Mouse (Mus musculus) embryonic facial prominence, embryonic 15.5 days (tissue): ENCODE results near the gene Gm13083. TPM values are rescaled to one million over a fixed set of nuclear protein-coding genes. Genes with fewer than 3 reads are reported as not detected.
"Not testable (repeated sequence)": the region's sequence is repeated elsewhere in the genome, so short reads cannot be mapped to it uniquely, and the experiment has no call there.

Experiments used
- ATAC-seq: fragments of 200-750 bp; cut with Nextera tagmentation; 2 replicates; pipeline ENCODE4 v1.8.0; 2017; ENCODE audit warnings: low read depth, moderate TSS enrichment; ENCODE audit not compliant: insufficient number of reproducible peaks, low FRiP score, low TSS enrichment
- H3K27ac ChIP-seq: fragments of 300-500 bp; sonication (generic); replicated peaks from 2 replicates; pipeline ENCODE4 v1.5.1; 2015; ENCODE audit warnings: mild to moderate bottlenecking, inconsistent platforms
- H3K27me3 ChIP-seq: fragments of 300-500 bp; sonication (generic); 2 replicates; pipeline ENCODE4 v1.6.1; 2015; ENCODE audit warnings: inconsistent platforms
- H3K36me3 ChIP-seq: fragments of 300-500 bp; sonication (generic); 2 replicates; pipeline ENCODE4 v1.6.1; 2015; ENCODE audit warnings: mild to moderate bottlenecking, inconsistent platforms
- H3K4me1 ChIP-seq: fragments of 300-500 bp; sonication (generic); 2 replicates; pipeline ENCODE4 v1.6.1; 2015; ENCODE audit warnings: inconsistent platforms
- H3K4me2 ChIP-seq: fragments of 300-500 bp; sonication (generic); replicated peaks from 2 replicates; pipeline ENCODE4 v1.6.1; 2015; ENCODE audit warnings: mild to moderate bottlenecking, inconsistent platforms
- H3K4me3 ChIP-seq: fragments of 300-500 bp; sonication (generic); replicated peaks from 2 replicates; pipeline ENCODE4 v1.5.1; 2015; ENCODE audit warnings: mild to moderate bottlenecking, inconsistent platforms
- H3K9ac ChIP-seq: fragments of 300-500 bp; sonication (generic); 2 replicates; pipeline ENCODE4 v1.6.1; 2015; ENCODE audit warnings: inconsistent platforms
- H3K9me3 ChIP-seq: fragments of 300-500 bp; sonication (generic); replicated peaks from 2 replicates; pipeline ENCODE4 v1.6.1; 2016; ENCODE audit warnings: inconsistent platforms
- WGBS: fragments of 180-500 bp; shearing (Covaris S2); methylation state at CpG from one replicate; pipeline ENCODE4 v1.1.7; 2015; 5-methylcytosine and 5-hydroxymethylcytosine counted together
- polyA plus RNA-seq: library from polyadenylated mRNA; unstranded; fragments of >200 nt; fragmentation: Nextera tagmentation; extraction: Ambion mirVana; gene quantifications from 2 replicates; pipeline ENCODE4 v1.2.1, GENCODE M21; 2015

The Gm13083 gene
- polyA plus RNA-seq: not detected in 2 replicates

GRCm38 (mm10) chr4:143614703-143615102, at the start of gene Gm13083:
Gm13083 (plus strand) TSS chr4:143615003.
- not testable (repeated sequence) for H3K36me3 ChIP-seq, H3K4me3 ChIP-seq, H3K27ac ChIP-seq, H3K9ac ChIP-seq, H3K4me1 ChIP-seq, H3K4me2 ChIP-seq, ATAC-seq, H3K27me3 ChIP-seq, H3K9me3 ChIP-seq

GRCm38 (mm10) chr4:143611927-143612326, 2.9 kb upstream of the Gm13083 start:
- not testable (repeated sequence) for ATAC-seq, H3K9ac ChIP-seq, H3K36me3 ChIP-seq, H3K27me3 ChIP-seq, H3K4me3 ChIP-seq, H3K9me3 ChIP-seq, H3K4me2 ChIP-seq, H3K4me1 ChIP-seq, H3K27ac ChIP-seq
- WGBS: 82% methylated on average over 9 of the region's 9 CpGs

GRCm38 (mm10) chr4:143618101-143618500, 3.3 kb downstream of the Gm13083 start:
- not testable (repeated sequence) for H3K27me3 ChIP-seq, ATAC-seq
- 80% methylated on average over 4 of the region's 4 CpGs for WGBS

GRCm38 (mm10) chr4:143657146-143657545, 42.3 kb downstream of the Gm13083 start, which contains the start of gene Gm13088:
Gm13088 (minus strand) TSS chr4:143657246.
- not testable (repeated sequence) for H3K27ac ChIP-seq, H3K4me1 ChIP-seq, H3K36me3 ChIP-seq, H3K9me3 ChIP-seq, H3K4me3 ChIP-seq, ATAC-seq, H3K9ac ChIP-seq, H3K4me2 ChIP-seq, H3K27me3 ChIP-seq

More at GRCm38 (mm10) chr4:143618101-143618500, 3.3 kb downstream of the Gm13083 start:
- H3K9me3 ChIP-seq, H3K4me2 ChIP-seq, H3K27ac ChIP-seq, H3K4me1 ChIP-seq, H3K4me3 ChIP-seq, H3K36me3 ChIP-seq, H3K9ac ChIP-seq: not testable (repeated sequence)

Other genes with a start within 250 kb of the Gm13083 start
- not detected in 2 replicates for gene Pramel1, start 220.6 kb upstream of the Gm13083 start, polyA plus RNA-seq
- 18.9 and 19.1 TPM in 2 replicates for gene Pramef8, start 202.6 kb upstream of the Gm13083 start, polyA plus RNA-seq
- gene Oog4, start 164.7 kb upstream of the Gm13083 start, polyA plus RNA-seq: not detected in 2 replicates
- not detected in 2 replicates for gene Gm13043, start 103.7 kb upstream of the Gm13083 start, polyA plus RNA-seq
- not detected in 2 replicates for gene Gm13040, start 79.0 kb upstream of the Gm13083 start, polyA plus RNA-seq
- not detected in 2 replicates for gene BC080695, start 63.3 kb upstream of the Gm13083 start, polyA plus RNA-seq
- not detected in 2 replicates for gene Gm13057, start 63.3 kb upstream of the Gm13083 start, polyA plus RNA-seq
- not detected in 2 replicates for gene Gm13088, start 42.2 kb downstream of the Gm13083 start, polyA plus RNA-seq
- gene Gm13089, start 87.7 kb downstream of the Gm13083 start, polyA plus RNA-seq: not detected in 2 replicates
- not detected in 2 replicates for gene Gm13078, start 104.5 kb downstream of the Gm13083 start, polyA plus RNA-seq
- not detected in 2 replicates for gene Gm13023, start 174.3 kb downstream of the Gm13083 start, polyA plus RNA-seq
- not detected in 2 replicates for gene Gm13084, start 201.1 kb downstream of the Gm13083 start, polyA plus RNA-seq
- not detected in 2 replicates for gene Gm13103, start 231.5 kb downstream of the Gm13083 start, polyA plus RNA-seq